Mouse (Mus musculus) kidney, adult 9 months (tissue): ENCODE results near the gene Wdhd1.
"Not testable (repeated sequence)": the region's sequence is repeated elsewhere in the genome, so short reads cannot be mapped to it uniquely, and the experiment has no call there.

Experiments used
- DNase-seq: peaks from one replicate; pipeline ENCODE4 v3.0.0; 2022

Wdhd1 gene

DNA sequence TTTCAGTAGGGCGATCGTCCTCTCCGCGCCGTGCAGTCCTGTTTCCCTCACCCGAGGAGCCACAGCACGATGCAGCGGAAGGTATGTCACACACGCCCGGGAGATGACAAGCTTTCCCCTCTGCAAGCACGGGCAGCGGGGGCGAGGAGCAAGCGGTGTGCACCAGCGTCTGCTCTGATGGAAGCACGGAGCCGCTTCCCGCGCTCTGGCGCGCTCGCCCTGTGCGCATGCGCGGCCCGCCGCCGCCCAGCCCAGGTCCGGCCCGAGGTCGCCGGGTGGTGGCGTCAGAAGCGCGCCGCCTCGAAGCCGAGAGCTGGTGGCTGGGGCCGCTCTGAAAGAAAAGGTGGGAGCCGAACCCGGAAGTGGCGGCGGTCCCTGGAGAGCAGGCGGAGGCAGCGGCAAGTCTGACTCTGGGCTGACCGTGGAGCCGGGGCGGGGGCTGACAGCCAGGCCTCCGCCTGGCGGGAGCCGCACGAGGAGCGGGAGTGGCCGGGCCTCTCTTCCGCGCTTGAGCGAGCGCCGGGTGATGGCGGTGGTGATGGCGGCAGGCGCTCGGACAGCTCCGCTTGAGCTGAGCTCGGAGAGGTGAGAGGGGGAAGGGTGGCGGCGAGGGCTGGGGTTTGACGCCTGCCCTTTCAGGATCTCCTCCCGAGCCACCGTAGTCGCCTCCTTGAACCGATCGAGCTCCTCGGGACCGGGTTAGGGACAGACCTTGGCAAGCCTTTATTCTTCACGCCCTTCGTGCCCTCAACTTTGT lies at the start of gene Wdhd1, which contains the start of gene Socs4:
Gene Wdhd1 (minus strand): TSS at position 221 of the 757 bp plus-strand sequence.
Gene Socs4 (plus strand): TSS at position 295 of the 757 bp plus-strand sequence.
- DNase-seq: peak; percentile 95

- no peak for DNase-seq
Observed at GRCm38 (mm10) chr14:47325965-47326761, 49.5 kb upstream of the Wdhd1 start.

DNA sequence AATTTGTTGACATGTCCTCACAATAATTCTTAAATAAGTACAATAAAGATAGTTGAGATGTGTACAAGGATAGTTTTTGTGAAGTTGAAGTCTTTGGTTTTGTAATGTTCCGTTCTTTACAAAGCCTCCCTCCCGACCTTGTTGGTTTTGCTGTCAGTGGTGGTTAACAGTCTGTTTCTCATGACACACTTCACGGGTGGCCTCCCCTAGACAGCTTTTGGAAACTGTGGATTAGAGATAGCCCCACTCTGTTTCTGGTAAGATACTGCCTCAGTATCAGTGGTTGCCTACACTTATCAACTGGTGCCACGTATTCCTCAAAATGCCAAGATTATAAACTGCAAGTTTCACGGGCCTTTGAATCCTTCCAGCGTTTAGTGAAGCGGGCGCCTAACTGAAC lies 44.9 kb upstream of the Wdhd1 start:
- not testable (repeated sequence) for DNase-seq

DNA sequence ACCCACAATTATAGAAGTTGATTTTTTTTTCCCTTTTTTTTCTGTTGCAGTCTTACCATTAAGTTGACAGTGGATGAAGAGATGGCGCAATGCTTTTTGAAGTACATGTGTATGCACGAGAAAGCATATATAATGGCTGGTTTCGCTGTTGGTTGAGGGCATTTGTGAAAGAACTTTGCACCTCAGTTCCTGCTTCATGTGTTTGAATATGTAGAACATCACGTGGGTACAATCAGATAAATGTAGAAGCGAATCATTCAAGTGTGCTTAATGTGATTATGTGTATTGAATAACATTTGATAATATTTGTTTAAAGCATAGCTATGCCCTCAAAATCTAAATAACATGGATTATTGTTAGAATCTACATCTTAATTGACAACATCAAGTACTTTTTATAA lies 42.7 kb upstream of the Wdhd1 start:
- no peak for DNase-seq

- DNase-seq: no peak
Observed at GRCm38 (mm10) chr14:47310342-47311181, 33.9 kb upstream of the Wdhd1 start.

- no peak for DNase-seq
Observed at GRCm38 (mm10) chr14:47309061-47309460, 32.4 kb upstream of the Wdhd1 start.

- DNase-seq: no peak
Observed at GRCm38 (mm10) chr14:47307669-47308068, 31.0 kb upstream of the Wdhd1 start.

DNA sequence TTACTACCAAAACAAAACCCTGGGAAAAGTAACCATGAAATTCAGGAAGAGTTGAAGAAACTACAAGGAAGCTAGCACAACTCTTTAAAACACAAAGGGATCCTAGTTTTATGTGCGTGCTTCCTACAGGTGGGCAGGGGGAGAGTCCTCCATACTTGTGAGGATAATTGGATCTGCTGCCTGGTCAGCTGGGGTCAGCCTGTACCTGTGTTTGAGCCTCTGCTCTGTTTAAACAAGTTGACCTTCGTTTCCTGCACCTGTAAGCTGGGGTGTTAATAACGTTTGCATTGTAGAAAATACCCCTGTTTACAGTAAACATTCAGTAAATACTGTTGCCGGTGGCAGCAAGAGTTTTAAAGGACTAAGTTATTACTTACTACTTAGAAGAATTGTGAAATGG lies 29.3 kb upstream of the Wdhd1 start:
- DNase-seq: no peak

- DNase-seq: no peak
Observed at GRCm38 (mm10) chr14:47304814-47305405, 28.3 kb upstream of the Wdhd1 start.

DNA sequence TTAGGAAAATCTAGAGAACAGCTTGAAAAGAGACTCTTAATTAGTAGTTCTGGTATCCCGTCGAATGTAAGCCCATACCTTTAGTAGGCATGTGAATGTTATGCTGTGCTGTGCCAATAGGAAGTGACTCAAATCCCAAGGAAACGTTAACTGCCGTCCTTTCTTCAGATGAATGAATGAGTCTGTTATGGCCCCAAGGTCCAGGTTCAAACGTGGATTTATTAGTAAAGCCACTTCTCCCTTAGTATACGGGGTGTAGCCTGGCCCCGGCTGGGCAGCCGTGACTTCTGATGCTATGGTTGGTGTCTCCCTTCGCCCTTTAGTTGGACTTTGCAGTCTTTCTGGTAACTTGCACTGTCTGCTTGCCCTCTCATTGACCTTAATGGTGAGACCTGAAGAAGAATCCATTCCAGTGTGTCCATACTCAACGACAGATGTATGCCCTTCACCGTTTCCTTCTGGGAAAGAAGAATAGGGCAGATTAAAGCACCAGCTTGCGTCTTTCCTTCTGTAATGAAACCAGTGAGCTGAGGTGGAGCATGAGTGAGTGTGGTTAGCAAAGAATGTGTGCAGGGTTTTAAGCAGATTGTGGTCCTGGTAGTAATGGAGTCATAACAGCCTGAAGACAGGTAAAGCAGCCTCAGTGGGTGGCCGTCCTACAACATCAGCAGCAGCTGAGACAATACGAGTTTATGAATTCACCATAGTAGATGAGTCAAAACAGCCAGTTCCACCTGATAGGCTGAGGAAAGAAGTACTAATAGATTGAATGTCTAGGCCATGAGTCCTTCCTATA lies 26.4 kb upstream of the Wdhd1 start:
- DNase-seq: no peak

- peak; percentile 31 for DNase-seq
Observed at GRCm38 (mm10) chr14:47298819-47299261, 22.2 kb upstream of the Wdhd1 start.

GRCm38 (mm10) chr14:47298408-47298792 lies 21.7 kb upstream of the Wdhd1 start:
- DNase-seq: no peak

DNA sequence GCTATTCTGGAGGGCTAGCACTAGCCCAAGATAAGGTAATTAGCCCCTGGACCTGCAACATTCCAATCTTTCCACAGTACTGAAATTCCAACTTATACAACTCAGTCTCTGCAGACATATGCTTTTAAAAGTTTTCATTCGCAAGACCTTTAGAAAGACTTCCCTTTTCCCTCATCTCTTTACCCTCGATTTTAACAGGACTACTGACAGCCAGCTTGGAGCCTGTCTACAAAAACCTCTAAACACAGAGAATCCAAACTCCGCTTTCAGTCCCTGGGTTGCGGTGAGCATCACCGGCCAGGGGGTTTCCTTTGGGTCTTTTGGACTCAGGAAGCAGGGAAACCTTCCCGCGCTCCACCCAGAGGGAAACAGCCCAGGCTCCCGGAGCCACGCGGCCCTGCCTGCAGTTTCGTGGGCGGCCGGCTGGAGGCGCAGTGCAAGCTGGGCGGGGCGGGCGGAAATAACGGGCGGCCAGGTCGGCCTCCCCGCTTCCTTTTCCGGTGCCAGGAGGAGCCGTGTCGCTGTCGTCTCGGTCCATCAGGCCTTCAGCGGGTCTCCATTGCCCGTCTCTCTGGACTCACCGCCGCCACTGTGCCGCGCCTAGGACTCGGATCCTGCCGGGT lies 21.2 kb upstream of the Wdhd1 start, which contains the start of gene Mapk1ip1l:
Gene Mapk1ip1l (plus strand): TSS at position 482 of the 623 bp plus-strand sequence.
- peak; percentile 91 for DNase-seq

- peak; percentile 79 for DNase-seq
Observed at GRCm38 (mm10) chr14:47296232-47296631, 19.6 kb upstream of the Wdhd1 start.

DNA sequence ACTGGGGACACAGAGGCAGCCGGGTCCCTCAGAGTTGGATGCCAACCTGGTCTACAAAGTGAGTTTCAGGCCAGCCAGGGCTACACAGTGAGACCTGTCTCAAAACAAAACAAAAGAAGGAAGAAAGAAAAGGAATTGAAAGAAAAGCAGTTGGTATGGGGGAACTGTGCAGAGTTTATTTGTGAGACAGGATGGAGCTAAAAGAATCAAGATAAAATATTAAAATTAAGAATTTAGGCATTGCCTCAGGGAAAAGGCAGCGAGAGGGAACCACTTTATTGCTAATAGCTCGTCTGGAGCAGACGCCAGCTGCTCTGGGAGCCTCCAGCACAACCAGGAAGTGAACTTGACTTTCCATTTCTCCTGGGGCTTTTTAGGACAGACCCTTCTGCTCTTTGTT lies 17.5 kb upstream of the Wdhd1 start:
- DNase-seq: no peak

DNA sequence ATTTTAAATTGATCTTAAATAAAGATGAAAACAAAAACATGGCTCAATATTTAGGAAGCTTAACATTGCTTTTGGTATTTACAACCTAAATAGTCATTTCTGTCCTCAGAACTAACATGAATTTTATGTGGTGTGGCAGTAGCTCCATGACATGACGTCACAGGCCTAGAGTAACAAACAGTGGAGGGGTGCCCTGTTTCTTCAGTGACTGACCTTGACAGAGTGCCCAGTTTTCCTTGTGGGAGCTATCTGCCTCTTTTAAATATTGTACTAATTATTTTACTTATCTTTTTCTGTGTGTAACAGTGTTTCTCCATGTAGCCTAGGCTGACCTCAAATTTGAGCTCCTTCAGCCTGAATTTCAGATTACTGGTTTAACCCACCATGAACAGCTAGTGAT lies 15.1 kb upstream of the Wdhd1 start:
- DNase-seq: no peak

DNA sequence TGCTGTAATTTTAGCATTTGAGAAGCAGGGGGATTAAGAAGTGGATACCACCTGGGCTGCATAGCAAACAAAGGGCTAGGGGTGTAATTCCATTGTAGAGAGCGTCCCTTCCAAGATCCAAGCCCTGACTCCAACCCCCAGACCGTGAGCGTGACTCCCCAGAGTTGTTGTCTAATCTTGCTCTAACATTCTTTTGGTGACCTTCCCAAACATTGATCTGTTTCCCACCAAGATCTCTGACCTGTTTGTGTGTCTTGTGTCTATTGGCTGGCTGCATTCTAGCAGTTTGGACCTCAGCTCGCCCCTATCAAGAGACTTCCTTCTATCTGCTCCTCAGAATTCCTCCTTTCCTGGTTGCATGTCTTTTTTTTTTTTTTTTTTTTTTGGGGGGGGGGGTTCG lies 10.4 kb upstream of the Wdhd1 start:
- DNase-seq: no peak

DNA sequence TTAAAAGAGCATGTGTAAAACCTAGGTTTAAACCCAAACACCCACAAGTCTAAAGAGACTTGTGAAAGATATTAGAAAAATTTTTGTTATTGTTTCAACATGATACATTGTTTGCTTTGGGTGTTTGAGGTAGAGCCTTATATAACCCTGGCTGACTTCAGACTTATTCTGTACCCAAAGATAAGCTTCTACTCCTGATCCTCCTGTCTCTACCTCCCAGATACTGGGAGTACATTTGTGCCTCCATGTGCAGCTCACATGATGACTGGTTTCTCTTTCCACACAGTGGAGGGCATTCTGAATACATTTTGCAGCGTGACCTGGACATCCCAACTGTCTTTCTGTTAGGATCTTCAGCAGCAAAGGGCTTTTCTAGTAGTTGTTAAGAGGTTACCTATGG lies 9.6 kb upstream of the Wdhd1 start:
- no peak for DNase-seq

GRCm38 (mm10) chr14:47285271-47285670 lies 8.6 kb upstream of the Wdhd1 start:
- no peak for DNase-seq

DNA sequence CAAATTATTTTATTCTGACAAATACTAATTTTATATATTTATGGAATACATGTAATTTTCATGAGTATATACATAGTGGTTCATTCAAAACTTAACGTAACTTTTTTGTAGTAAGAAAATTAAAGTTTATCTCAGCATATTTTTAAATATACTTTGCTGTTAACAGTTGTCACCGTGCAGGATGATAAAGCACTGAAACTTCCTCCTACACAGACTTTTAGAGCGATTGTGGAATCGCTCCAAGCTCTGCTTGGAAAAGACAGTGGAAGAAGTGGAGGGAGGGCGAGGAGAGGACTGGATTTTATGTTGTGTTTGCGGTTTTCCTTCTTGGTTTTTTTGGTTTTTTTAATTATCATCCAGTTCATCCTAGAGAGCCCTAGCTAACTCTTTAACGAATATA lies 6.9 kb upstream of the Wdhd1 start:
- DNase-seq: no peak

DNA sequence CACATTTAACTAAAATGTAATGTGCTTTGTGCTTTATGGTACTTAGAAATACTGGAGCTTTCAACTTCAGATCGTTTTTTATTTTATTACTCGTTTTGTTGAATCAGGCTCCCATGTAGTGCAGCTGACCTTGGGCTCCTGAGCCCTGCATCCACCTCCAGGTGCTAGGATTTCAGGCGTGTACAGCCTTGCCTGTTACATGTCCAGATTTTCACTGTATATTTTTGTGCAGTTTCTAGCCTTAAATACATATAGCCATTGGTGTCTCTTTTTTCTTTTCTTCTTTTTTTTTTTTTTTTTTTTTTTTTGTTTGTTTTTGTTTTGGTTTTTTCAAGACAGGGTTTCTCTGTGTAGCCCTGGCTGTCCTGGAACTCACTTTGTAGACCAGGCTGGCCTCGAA lies 4.9 kb upstream of the Wdhd1 start:
- DNase-seq: no peak
